Mouse (Mus musculus) skeletal muscle tissue, postnatal 0 days (tissue): Measurements from ENCODE around the gene Ttc14. TPM values are rescaled to one million over a fixed set of nuclear protein-coding genes. Genes with fewer than 3 reads are reported as not detected.

ENCODE experiments used
- polyA plus RNA-seq: library from polyadenylated mRNA; unstranded; fragments of >200 nt; fragmentation: Nextera tagmentation; extraction: Ambion mirVana; gene quantifications from 2 replicates; pipeline ENCODE4 v1.2.1, GENCODE M21; 2015

Gene Ttc14
- 23.1 and 25.8 TPM in 2 replicates for polyA plus RNA-seq

DNA sequence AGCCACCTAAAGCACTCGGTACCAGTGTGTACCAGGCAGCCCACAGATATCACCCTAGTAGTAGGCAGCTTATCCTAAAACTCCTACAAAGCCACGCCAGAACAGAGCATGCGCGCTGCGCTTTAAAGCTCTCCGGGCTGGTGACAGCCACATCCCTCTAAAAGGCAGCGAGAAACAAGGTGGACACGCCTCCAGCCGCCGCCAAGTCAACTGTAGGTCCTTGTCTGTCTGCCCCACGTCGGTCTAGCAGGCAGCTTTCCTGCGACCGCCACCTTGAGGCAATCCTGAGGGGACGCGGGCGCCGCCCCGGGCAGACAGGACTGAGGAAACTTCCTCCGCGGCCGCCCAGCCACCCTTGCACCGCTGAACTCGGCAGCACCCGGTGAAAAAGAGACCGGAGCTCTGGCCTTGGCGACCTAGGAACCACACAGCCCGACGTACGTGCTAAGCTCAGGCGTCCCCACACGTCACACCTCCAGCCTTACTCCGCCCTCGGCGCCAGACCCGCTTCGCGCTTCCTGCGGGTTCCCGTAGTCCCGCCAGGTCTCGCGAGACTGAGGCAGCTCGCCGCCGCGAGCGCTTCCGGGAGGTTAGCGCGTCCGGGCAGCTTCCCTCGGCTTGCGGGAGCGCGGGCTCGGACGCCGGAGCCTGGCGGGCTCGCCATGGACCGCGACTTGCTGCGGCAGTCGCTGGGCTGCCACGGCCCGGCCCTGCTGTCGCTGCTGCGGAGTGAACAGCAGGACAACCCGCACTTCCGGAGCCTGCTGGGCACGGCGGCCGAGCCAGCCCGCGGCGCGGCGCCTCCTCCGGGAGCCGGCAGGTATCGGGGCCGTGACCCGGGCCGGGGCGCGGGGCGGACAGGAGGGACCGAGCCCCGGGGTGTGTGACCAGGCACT, at the start of gene Ttc14:
Ttc14 (plus strand) TSS at position 216 of the 896 bp plus-strand sequence.

DNA sequence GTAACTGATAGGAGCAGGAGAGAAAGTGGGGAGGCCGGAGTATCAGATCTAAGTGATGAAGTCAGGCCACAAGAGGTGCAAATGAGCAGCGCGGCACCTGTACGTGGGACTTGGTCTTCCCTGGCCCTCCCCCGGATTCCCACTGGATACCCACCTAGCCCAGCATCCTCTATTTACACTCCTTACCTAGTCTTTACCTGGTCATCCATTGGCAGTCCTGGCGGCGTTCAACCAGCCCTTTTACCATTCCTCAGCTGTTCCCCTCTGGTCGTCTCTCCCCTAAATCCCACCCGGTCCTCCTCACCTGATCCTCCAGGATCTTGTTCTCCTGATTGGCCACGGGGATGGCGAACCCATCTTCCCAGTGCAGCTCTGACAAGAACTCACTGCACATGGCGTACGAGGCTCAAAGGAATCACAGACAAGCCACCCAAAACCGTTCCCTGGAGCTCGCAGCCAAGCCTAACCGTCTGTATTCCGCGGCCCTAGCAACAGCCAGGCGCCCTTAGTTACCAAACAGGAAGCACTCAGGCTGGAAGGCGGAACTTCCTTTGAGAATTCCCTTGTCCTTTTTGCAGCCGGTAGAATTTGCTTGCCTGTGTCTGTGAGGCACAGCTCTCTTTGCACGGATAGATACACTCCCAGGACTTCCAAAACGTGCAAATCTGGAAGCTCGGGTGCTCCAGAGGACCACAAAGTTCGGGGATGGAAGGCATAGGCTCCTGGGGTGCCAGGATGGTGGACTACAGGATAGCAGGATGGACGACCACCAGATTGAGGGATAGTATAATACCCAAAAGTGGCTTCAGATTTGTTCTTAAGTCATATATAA, 44.4 kb downstream of the Ttc14 start, which contains the start of gene Ccdc39:
Ccdc39 (minus strand) TSS at position 510 of the 832 bp plus-strand sequence.

Other genes starting within 250 kb of the Ttc14 start
- 0.35 and 0.54 TPM in 2 replicates for gene Ccdc39, start 44.5 kb downstream of the Ttc14 start, polyA plus RNA-seq
- gene Fxr1, start 220.1 kb downstream of the Ttc14 start, polyA plus RNA-seq: 150 and 152 TPM in 2 replicates